Mouse (Mus musculus) thymus, adult 2 months (tissue): ENCODE measurements around the gene Peli2. TPM values are rescaled to one million over a fixed set of nuclear protein-coding genes. Genes with fewer than 3 reads are reported as not detected.

ENCODE experiments used
- DNase-seq: peaks from one replicate; pipeline ENCODE4 v3.0.0; 2021
- H3K27ac ChIP-seq: fragments of 200-500 bp; 2 replicates; pipeline ENCODE4 v1.5.1; 2012; ENCODE audit warnings: low read length, control low read depth; ENCODE audit not compliant: control insufficient read depth, insufficient read depth
- H3K27me3 ChIP-seq: fragments of 200-500 bp; 2 replicates; pipeline ENCODE4 v1.6.1; 2012; ENCODE audit warnings: mild to moderate bottlenecking, low read length, moderate library complexity, mixed read lengths; ENCODE audit not compliant: control insufficient read depth, insufficient read depth
- H3K36me3 ChIP-seq: fragments of 200-500 bp; 2 replicates; pipeline ENCODE4 v1.6.1; 2012; ENCODE audit warnings: mild to moderate bottlenecking, low read length, moderate library complexity; ENCODE audit not compliant: control insufficient read depth, insufficient read depth
- H3K4me1 ChIP-seq: fragments of 200-500 bp; replicated peaks from 2 replicates; pipeline ENCODE4 v1.6.1; 2012; ENCODE audit warnings: low read length; ENCODE audit not compliant: control insufficient read depth, insufficient read depth
- H3K4me3 ChIP-seq: fragments of 200-500 bp; 2 replicates; pipeline ENCODE4 v1.5.1; 2012; ENCODE audit warnings: mild to moderate bottlenecking, low read length, control low read depth, moderate library complexity; ENCODE audit not compliant: control insufficient read depth, insufficient read depth
- CTCF ChIP-seq: fragments of 200-500 bp; IDR thresholded peaks from 2 replicates; pipeline ENCODE4 v1.5.1; 2012; ENCODE audit warnings: mild to moderate bottlenecking, control low read depth, low read length, moderate library complexity, borderline replicate concordance; ENCODE audit not compliant: control insufficient read depth, poor library complexity, insufficient read depth; ENCODE audit errors: extremely low read depth
- POLR2A ChIP-seq: fragments of 200-500 bp; IDR thresholded peaks from 2 replicates; pipeline ENCODE4 v1.6.1; 2012; ENCODE audit warnings: mild to moderate bottlenecking, low read length, control low read depth, moderate library complexity; ENCODE audit not compliant: control insufficient read depth, poor library complexity, insufficient read depth; ENCODE audit errors: extremely low read depth
- WGBS: fragments of 180-500 bp; shearing (Covaris S2); methylation state at CpG from one replicate; pipeline ENCODE4 v1.1.7; 2018; 5-methylcytosine and 5-hydroxymethylcytosine counted together
- polyA plus RNA-seq: library from polyadenylated mRNA; depleted of rRNA; stranded (reverse); fragments of >200 nt; gene quantifications from 2 replicates; pipeline ENCODE4 v1.2.3, GENCODE M21; 2012

The Peli2 gene
- polyA plus RNA-seq, 1 experiment, result 2.8 TPM

- Histone ChIP-seq H3K27ac (no peak overlapping the region), H3K4me1 (no peaks in the 10 kb centered on the region; the same call in 1 of the 2 replicates), H3K4me3 (no peak overlapping the region), H3K27me3 (no peaks in the 10 kb centered on the region), H3K36me3 (no peaks in the 10 kb centered on the region)
- DNase-seq, result no peak
- WGBS, result 92% methylated on average over 8 of the region's 8 CpGs
- TF ChIP-seq POLR2A (no peak), CTCF (no peak)
These were observed 34.0 kb downstream of the Peli2 start for GRCm38 (mm10) chr14:48154641-48155040.

- 81% methylated on average over 13 of the region's 13 CpGs for WGBS
These were observed 34.5 kb downstream of the Peli2 start for GRCm38 (mm10) chr14:48155153-48155552.

GRCm38 (mm10) chr14:48157085-48157484, 36.5 kb downstream of the Peli2 start:
- H3K4me3 ChIP-seq, result no peak overlapping the region
- H3K27ac ChIP-seq, result no peak overlapping the region
- H3K27me3 ChIP-seq, result no peaks in the 10 kb centered on the region
- no peaks in the 10 kb centered on the region for H3K36me3 ChIP-seq
- no peaks in the 10 kb centered on the region; the same call in 1 of the 2 replicates for H3K4me1 ChIP-seq
- TF ChIP-seq POLR2A (no peak), CTCF (no peak)
- 96% methylated on average over 3 of the region's 3 CpGs for whole genome bisulfite sequencing
- DNase-seq, result no peak

More at GRCm38 (mm10) chr14:48155153-48155552, 34.5 kb downstream of the Peli2 start:
- Histone ChIP-seq H3K4me1 (no peaks in the 10 kb centered on the region; the same call in 1 of the 2 replicates), H3K27me3 (no peaks in the 10 kb centered on the region), H3K4me3 (no peak overlapping the region), H3K36me3 (no peaks in the 10 kb centered on the region), H3K27ac (no peak overlapping the region)
- TF ChIP-seq POLR2A (no peak), CTCF (no peak)
- no peak for DNase-seq

- TF ChIP-seq CTCF, result no peak
- no peak for TF ChIP-seq POLR2A
- Histone ChIP-seq H3K27ac (no peak overlapping the region), H3K27me3 (no peaks in the 10 kb centered on the region), H3K36me3 (no peaks in the 10 kb centered on the region), H3K4me1 (no peaks in the 10 kb centered on the region; the same call in 1 of the 2 replicates), H3K4me3 (no peak overlapping the region)
- DNase-seq, result no peak
- 93% methylated on average over 8 of the region's 8 CpGs for WGBS
These were observed 37.2 kb downstream of the Peli2 start for GRCm38 (mm10) chr14:48157835-48158234.

- 95% methylated on average over 3 of the region's 3 CpGs for WGBS
- Histone ChIP-seq H3K27me3 (no peaks in the 10 kb centered on the region), H3K4me1 (no peaks in the 10 kb centered on the region; the same call in 1 of the 2 replicates), H3K27ac (no peak overlapping the region), H3K36me3 (no peaks in the 10 kb centered on the region), H3K4me3 (no peak overlapping the region)
- DNase-seq, result no peak
- TF ChIP-seq CTCF (no peak), POLR2A (no peak)
These were observed 38.8 kb downstream of the Peli2 start for GRCm38 (mm10) chr14:48159401-48159800.

GRCm38 (mm10) chr14:48162446-48162845, 41.8 kb downstream of the Peli2 start:
- Histone ChIP-seq H3K4me1 (no peaks in the 10 kb centered on the region), H3K27me3 (no peaks in the 10 kb centered on the region), H3K36me3 (no peaks in the 10 kb centered on the region), H3K4me3 (no peak overlapping the region), H3K27ac (no peak overlapping the region)
- WGBS, result 87% methylated on average over 14 of the region's 14 CpGs
- DNase-seq, result no peak
- TF ChIP-seq CTCF (no peak), POLR2A (no peak)

- no peak overlapping the region for H3K4me3 ChIP-seq
- WGBS, result 90% methylated on average over 8 of the region's 8 CpGs
- H3K36me3 ChIP-seq, result no peaks in the 10 kb centered on the region
- TF ChIP-seq CTCF (no peak), POLR2A (no peak)
- no peaks in the 10 kb centered on the region for H3K27me3 ChIP-seq
- H3K27ac ChIP-seq, result no peak overlapping the region
- no peak for DNase-seq
- H3K4me1 ChIP-seq, result no peaks in the 10 kb centered on the region
These were observed 44.3 kb downstream of the Peli2 start for GRCm38 (mm10) chr14:48164917-48165316.
